Mouse (Mus musculus): Measurements from ENCODE around the gene Nt5e. TPM values are rescaled to one million over a fixed set of nuclear protein-coding genes. Genes with fewer than 3 reads are reported as not detected.

Gene Nt5e
- polyA plus RNA-seq, 1 experiment = 3.8 TPM

DNA sequence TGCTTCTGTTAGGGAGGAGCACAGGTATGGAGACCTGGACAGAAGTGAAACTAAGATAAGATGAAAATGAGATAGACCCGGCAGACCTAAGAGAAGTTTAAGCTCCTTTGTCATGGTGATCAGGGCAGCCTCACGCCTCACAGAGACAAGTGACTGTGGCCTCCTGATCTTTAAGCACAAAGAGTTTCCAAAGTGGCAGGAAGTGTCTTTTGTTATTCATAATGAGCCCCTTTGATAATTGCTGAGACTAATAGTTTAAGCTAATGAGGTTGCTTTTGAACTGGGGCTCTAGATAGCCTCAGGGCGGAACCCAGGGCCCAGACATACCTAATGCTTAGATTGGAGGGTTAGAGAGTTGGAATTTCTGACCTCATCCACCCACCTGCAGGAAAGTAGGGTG is 5.5 kb downstream of the Nt5e start:
- no peak overlapping the region for H3K27ac ChIP-seq (ENCODE audit: insufficient read depth, low read length)
- no peak for TF ChIP-seq CTCF (IDR thresholded peaks at IDR 0.05; ENCODE audit: borderline replicate concordance, insufficient read depth, low read depth, low read length)
- TF ChIP-seq POLR2A (IDR thresholded peaks at IDR 0.05; ENCODE audit: borderline replicate concordance, insufficient read depth, low read length) = no peak
- DNase-seq = no peak
- H3K4me1 ChIP-seq (ENCODE audit: control insufficient read depth, insufficient read depth, low read length) = no peaks in the 10 kb centered on the region
- whole genome bisulfite sequencing = 77% methylated on average over 3 of the region's 3 CpGs
- no peaks in the 10 kb centered on the region for H3K27me3 ChIP-seq (ENCODE audit: control insufficient read depth, insufficient read depth, low read length)
- no peak overlapping the region for H3K4me3 ChIP-seq (replicated peaks; ENCODE audit: insufficient read depth, low read depth, low read length)

DNA sequence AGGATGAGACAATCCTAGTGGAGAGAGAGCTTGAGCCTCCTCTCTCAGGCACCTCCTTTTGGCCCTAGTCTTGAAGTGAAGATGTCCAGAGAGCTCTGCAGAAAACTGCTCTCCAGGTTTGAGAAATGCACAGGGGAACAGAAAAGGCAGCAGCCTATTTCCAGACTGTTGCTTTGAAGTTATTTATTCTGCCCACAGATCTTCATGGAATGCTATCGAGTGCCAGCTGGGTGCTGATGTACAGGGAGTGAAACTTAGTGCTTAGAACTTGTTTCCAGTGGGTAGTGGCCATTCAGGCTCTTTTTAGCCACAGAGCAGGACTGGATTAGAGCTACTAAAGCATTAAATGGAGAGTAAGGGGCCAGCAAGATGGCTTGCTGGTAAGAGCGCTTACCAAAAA is 8.8 kb downstream of the Nt5e start:
- DNase-seq = no peak
- TF ChIP-seq POLR2A (IDR thresholded peaks at IDR 0.05; ENCODE audit: borderline replicate concordance, insufficient read depth, low read length) (no peak), CTCF (IDR thresholded peaks at IDR 0.05; ENCODE audit: borderline replicate concordance, insufficient read depth, low read depth, low read length) (no peak)
- Histone ChIP-seq H3K27me3 (ENCODE audit: control insufficient read depth, insufficient read depth, low read length) (no peaks in the 10 kb centered on the region), H3K4me3 (replicated peaks; ENCODE audit: insufficient read depth, low read depth, low read length) (no peak overlapping the region), H3K4me1 (ENCODE audit: control insufficient read depth, insufficient read depth, low read length) (no peaks in the 10 kb centered on the region), H3K27ac (ENCODE audit: insufficient read depth, low read length) (no peak overlapping the region)
- WGBS = 49% methylated on average over 1 of the region's 2 CpGs

DNA sequence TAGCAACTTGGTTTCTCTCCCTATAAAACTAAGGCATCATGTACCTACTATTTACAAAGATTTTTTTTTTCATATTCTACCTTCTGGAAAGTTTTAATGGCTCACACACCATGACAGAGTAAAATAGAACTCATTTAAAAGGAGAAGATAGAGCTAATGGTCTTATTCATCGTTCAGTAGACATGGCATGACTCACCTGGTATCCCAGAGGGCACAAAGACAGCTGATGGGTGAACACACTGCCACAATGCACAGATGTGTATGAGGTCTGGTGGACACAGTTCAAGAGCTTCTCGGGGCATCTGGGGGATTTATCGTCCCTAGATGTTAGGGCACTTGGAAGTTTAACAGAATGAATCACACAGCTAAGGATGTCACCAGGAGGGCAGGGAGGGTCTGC is 13.8 kb downstream of the Nt5e start:
- no peak overlapping the region for H3K4me3 ChIP-seq (replicated peaks; ENCODE audit: insufficient read depth, low read depth, low read length)
- no peaks in the 10 kb centered on the region for H3K27me3 ChIP-seq (ENCODE audit: control insufficient read depth, insufficient read depth, low read length)
- no peak for DNase-seq
- TF ChIP-seq CTCF (IDR thresholded peaks at IDR 0.05; ENCODE audit: borderline replicate concordance, insufficient read depth, low read depth, low read length) (no peak), POLR2A (IDR thresholded peaks at IDR 0.05; ENCODE audit: borderline replicate concordance, insufficient read depth, low read length) (no peak)
- no peaks in the 10 kb centered on the region for H3K4me1 ChIP-seq (ENCODE audit: control insufficient read depth, insufficient read depth, low read length)
- H3K27ac ChIP-seq (ENCODE audit: insufficient read depth, low read length) = no peak overlapping the region
- 74% methylated on average over 3 of the region's 3 CpGs for WGBS

DNA sequence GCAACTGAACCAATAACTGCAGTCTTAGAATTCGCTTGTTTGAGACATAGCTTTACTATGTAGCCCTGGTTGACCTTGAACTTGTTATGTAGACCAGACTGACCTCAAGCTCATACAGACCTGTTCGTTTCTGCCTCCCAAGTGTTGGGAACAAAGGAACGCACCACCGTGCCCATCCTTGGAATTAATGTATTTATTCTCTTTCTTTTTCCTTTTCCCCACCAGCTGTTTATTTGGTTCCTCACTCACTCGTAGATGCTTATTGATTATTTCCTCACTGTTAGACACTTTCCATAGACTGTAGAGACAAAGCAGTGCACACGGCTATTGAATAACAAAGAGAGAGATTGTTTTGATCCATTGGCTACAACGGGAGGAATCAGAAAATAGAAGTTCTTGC is 15.2 kb downstream of the Nt5e start:
- no peak for DNase-seq
- no peaks in the 10 kb centered on the region for H3K4me1 ChIP-seq (ENCODE audit: control insufficient read depth, insufficient read depth, low read length)
- no peak overlapping the region for H3K4me3 ChIP-seq (replicated peaks; ENCODE audit: insufficient read depth, low read depth, low read length)
- TF ChIP-seq POLR2A (IDR thresholded peaks at IDR 0.05; ENCODE audit: borderline replicate concordance, insufficient read depth, low read length) (no peak), CTCF (IDR thresholded peaks at IDR 0.05; ENCODE audit: borderline replicate concordance, insufficient read depth, low read depth, low read length) (no peak)
- 63% methylated on average over 7 of the region's 7 CpGs for WGBS
- no peaks in the 10 kb centered on the region for H3K27me3 ChIP-seq (ENCODE audit: control insufficient read depth, insufficient read depth, low read length)
- no peak overlapping the region for H3K27ac ChIP-seq (ENCODE audit: insufficient read depth, low read length)

DNA sequence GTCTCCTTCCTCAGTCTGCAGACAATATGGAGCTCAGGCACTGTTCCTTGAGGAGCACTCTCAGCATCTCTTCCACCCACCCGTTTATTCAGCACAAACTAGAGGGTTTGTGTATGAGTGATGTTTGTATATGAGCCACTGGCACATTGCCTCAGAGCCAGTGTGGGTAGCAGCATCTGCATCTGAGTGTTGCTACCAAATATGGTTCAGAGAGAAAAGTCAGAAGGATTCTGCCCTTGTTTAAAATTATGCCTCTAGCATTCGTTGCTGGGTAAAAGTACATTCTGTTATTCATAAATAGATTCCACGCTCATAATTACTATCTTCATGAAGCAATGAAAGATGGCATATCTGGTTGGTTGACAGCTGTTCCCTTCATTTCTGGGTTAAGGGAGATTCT is 15.7 kb downstream of the Nt5e start:
- WGBS = 69% methylated on average over 3 of the region's 3 CpGs
- Histone ChIP-seq H3K27me3 (ENCODE audit: control insufficient read depth, insufficient read depth, low read length) (no peaks in the 10 kb centered on the region), H3K27ac (ENCODE audit: insufficient read depth, low read length) (no peak overlapping the region), H3K4me1 (ENCODE audit: control insufficient read depth, insufficient read depth, low read length) (no peaks in the 10 kb centered on the region; the same call in 1 of the 2 replicates), H3K4me3 (replicated peaks; ENCODE audit: insufficient read depth, low read depth, low read length) (no peak overlapping the region)
- TF ChIP-seq POLR2A (IDR thresholded peaks at IDR 0.05; ENCODE audit: borderline replicate concordance, insufficient read depth, low read length) = no peak
- no peak for TF ChIP-seq CTCF (IDR thresholded peaks at IDR 0.05; ENCODE audit: borderline replicate concordance, insufficient read depth, low read depth, low read length)
- DNase-seq = no peak

DNA sequence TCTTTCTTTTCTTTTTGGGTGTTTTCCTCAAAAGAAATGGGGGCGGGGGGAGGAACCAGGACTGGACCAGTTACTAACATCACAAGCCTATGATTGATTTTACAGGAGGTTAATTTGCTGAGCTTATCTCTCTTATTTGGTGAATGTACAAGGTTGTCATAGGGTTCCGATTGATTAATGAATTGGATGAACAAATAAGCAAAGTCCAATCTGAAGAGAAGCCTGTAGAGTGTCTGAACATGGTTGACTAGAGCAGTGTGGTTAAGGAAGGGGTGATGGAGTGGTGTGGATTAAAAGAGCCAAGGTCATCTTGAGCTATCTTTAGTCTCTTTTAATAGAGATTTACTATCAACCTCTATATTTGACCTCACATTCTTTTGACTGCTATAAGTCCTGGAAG is 17.4 kb downstream of the Nt5e start:
- Histone ChIP-seq H3K4me3 (replicated peaks; ENCODE audit: insufficient read depth, low read depth, low read length) (no peak overlapping the region), H3K27me3 (ENCODE audit: control insufficient read depth, insufficient read depth, low read length) (no peaks in the 10 kb centered on the region), H3K27ac (ENCODE audit: insufficient read depth, low read length) (no peak overlapping the region), H3K4me1 (ENCODE audit: control insufficient read depth, insufficient read depth, low read length) (no peaks in the 10 kb centered on the region; the same call in 1 of the 2 replicates)
- DNase-seq = no peak
- TF ChIP-seq POLR2A (IDR thresholded peaks at IDR 0.05; ENCODE audit: borderline replicate concordance, insufficient read depth, low read length) (no peak), CTCF (IDR thresholded peaks at IDR 0.05; ENCODE audit: borderline replicate concordance, insufficient read depth, low read depth, low read length) (no peak)
- WGBS = 98% methylated on average over 2 of the region's 2 CpGs

DNA sequence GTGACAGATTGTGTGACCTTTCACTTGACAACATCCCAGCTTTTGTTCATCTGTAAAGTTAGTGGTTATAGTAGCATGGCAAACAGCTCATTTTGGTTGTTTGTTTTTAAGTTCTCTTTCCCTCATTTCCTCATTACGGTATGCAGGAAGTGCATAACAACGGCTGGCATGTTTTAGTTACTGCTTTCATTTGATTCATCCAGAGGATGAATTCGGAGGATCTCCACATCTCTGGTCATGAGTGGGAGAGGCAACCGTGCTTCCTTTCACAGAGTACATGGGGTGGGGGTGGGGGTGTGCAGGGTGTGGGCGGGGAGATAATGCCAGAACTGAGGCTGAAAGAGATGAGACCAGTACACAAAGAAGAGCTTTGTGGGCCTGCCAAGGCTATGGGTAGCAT is 19.9 kb downstream of the Nt5e start:
- no peak for DNase-seq
- WGBS = 76% methylated on average over 5 of the region's 5 CpGs
- no peak overlapping the region for H3K27ac ChIP-seq (ENCODE audit: insufficient read depth, low read length)
- TF ChIP-seq CTCF (IDR thresholded peaks at IDR 0.05; ENCODE audit: borderline replicate concordance, insufficient read depth, low read depth, low read length) (no peak), POLR2A (IDR thresholded peaks at IDR 0.05; ENCODE audit: borderline replicate concordance, insufficient read depth, low read length) (no peak)
- H3K27me3 ChIP-seq (ENCODE audit: control insufficient read depth, insufficient read depth, low read length) = no peaks in the 10 kb centered on the region
- H3K4me1 ChIP-seq (ENCODE audit: control insufficient read depth, insufficient read depth, low read length) = no peaks in the 10 kb centered on the region; the same call in 1 of the 2 replicates
- H3K4me3 ChIP-seq (replicated peaks; ENCODE audit: insufficient read depth, low read depth, low read length) = no peak overlapping the region

DNA sequence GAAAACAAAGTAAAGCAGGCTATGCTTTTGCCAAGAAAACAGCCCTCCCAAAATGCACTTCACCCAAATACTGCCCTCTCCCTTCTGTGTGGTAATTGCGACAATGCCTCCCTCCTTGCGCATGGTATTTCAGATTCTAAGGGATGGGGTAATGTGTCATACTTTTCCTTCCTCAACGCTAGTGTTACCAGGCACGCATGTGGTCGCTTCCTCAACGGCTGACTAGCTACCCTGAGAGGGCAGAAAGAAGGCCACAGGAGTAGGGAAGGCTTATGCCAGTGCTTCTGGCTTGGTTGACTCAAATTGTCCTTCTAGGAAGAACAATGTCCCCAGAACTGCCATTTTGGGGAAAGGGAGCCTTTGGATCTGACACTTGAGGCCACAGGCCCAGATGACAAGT is 21.6 kb downstream of the Nt5e start:
- Histone ChIP-seq H3K4me1 (ENCODE audit: control insufficient read depth, insufficient read depth, low read length) (no peaks in the 10 kb centered on the region; the same call in 1 of the 2 replicates), H3K27me3 (ENCODE audit: control insufficient read depth, insufficient read depth, low read length) (no peaks in the 10 kb centered on the region), H3K27ac (ENCODE audit: insufficient read depth, low read length) (no peak overlapping the region), H3K4me3 (replicated peaks; ENCODE audit: insufficient read depth, low read depth, low read length) (no peak overlapping the region)
- WGBS = 91% methylated on average over 6 of the region's 6 CpGs
- no peak for TF ChIP-seq CTCF (IDR thresholded peaks at IDR 0.05; ENCODE audit: borderline replicate concordance, insufficient read depth, low read depth, low read length)
- TF ChIP-seq POLR2A (IDR thresholded peaks at IDR 0.05; ENCODE audit: borderline replicate concordance, insufficient read depth, low read length) = no peak
- no peak for DNase-seq
